Mouse (Mus musculus): ENCODE measurements around the gene Arpc5l. TPM values are rescaled to one million over a fixed set of nuclear protein-coding genes. Genes with fewer than 3 reads are reported as not detected.
"Not testable (repeated sequence)": the region's sequence is repeated elsewhere in the genome, so short reads cannot be mapped to it uniquely, and the experiment has no call there.

Gene Arpc5l
- polyA plus RNA-seq, 2 experiments: 61.7 to 116 TPM

GRCm38 (mm10) chr2:39008350-39008851, 3.3 kb downstream of the Arpc5l start:
- DNase-seq (ENCODE audit: low spot score): no peak

GRCm38 (mm10) chr2:39008954-39009365, 3.8 kb downstream of the Arpc5l start:
- DNase-seq (ENCODE audit: low spot score) (no peak), ATAC-seq (ENCODE audit: low FRiP score, low read depth) (no peak)
- Histone ChIP-seq H3K4me2 (replicated peaks; ENCODE audit: low read depth, low read length, severe bottlenecking) (peak overlapping the region; percentile 62), H3K27ac (replicated peaks; ENCODE audit: low read depth, low read length) (peak overlapping the region; percentile 82; the same call in 1 of the 2 replicates), H3K27me3 (ENCODE audit: control insufficient read depth, insufficient read depth, low read length) (no peaks in the 10 kb centered on the region), H3K36me3 (ENCODE audit: control insufficient read depth, insufficient read depth, low read length) (peaks cover 22% of the 10 kb centered on the region), H3K4me1 (ENCODE audit: control insufficient read depth, insufficient read depth, low read length) (peaks cover 23% of the 10 kb centered on the region), H3K4me3 (replicated peaks; ENCODE audit: low read length) (peak overlapping the region; percentile 86), H3K9ac (ENCODE audit: low read depth, low read length, severe bottlenecking) (peak overlapping the region; percentile 90), H3K9me3 (ENCODE audit: control insufficient read depth, low read length) (no peaks in the 10 kb centered on the region)
- TF ChIP-seq POLR2A (IDR thresholded peaks at IDR 0.05; ENCODE audit: borderline replicate concordance, extremely low read depth, insufficient read depth, insufficient read length): no peak
- 25% methylated on average over 3 of the region's 3 CpGs for WGBS

More at GRCm38 (mm10) chr2:39008350-39008851, 3.3 kb downstream of the Arpc5l start:
- Histone ChIP-seq H3K27me3 (ENCODE audit: control insufficient read depth, insufficient read depth, low read length) (no peaks in the 10 kb centered on the region), H3K4me2 (replicated peaks; ENCODE audit: low read depth, low read length, severe bottlenecking) (peak overlapping the region; percentile 62), H3K36me3 (ENCODE audit: control insufficient read depth, insufficient read depth, low read length) (peaks cover 22% of the 10 kb centered on the region), H3K9me3 (ENCODE audit: control insufficient read depth, low read length) (no peaks in the 10 kb centered on the region), H3K4me1 (ENCODE audit: control insufficient read depth, insufficient read depth, low read length) (peaks cover 29% of the 10 kb centered on the region), H3K4me3 (replicated peaks; ENCODE audit: low read length) (peak overlapping the region; percentile 86), H3K27ac (replicated peaks; ENCODE audit: low read depth, low read length) (peak overlapping the region; percentile 82), H3K9ac (ENCODE audit: low read depth, low read length, severe bottlenecking) (peak overlapping the region; percentile 90)
- 0% methylated on average over 16 of the region's 25 CpGs for WGBS
- no peak for TF ChIP-seq POLR2A (IDR thresholded peaks at IDR 0.05; ENCODE audit: borderline replicate concordance, extremely low read depth, insufficient read depth, insufficient read length)
- peak; percentile 24 for ATAC-seq (ENCODE audit: low FRiP score, low read depth)

- H3K9ac ChIP-seq (ENCODE audit: low read depth, low read length, severe bottlenecking); DNase-seq (ENCODE audit: low spot score); H3K27ac ChIP-seq (replicated peaks; ENCODE audit: low read depth, low read length); H3K4me2 ChIP-seq (replicated peaks; ENCODE audit: low read depth, low read length, severe bottlenecking); H3K27me3 ChIP-seq (ENCODE audit: control insufficient read depth, insufficient read depth, low read length); H3K9me3 ChIP-seq (ENCODE audit: control insufficient read depth, low read length); ATAC-seq (ENCODE audit: low FRiP score, low read depth); H3K4me3 ChIP-seq (replicated peaks; ENCODE audit: low read length): not testable (repeated sequence)
- 97% methylated on average over 5 of the region's 5 CpGs for WGBS
- peaks cover 32% of the 10 kb centered on the region for H3K36me3 ChIP-seq (ENCODE audit: control insufficient read depth, insufficient read depth, low read length)
- H3K4me1 ChIP-seq (ENCODE audit: control insufficient read depth, insufficient read depth, low read length): peaks cover 21% of the 10 kb centered on the region
Measured at GRCm38 (mm10) chr2:39010144-39010543, 5.0 kb downstream of the Arpc5l start.

GRCm38 (mm10) chr2:39011264-39011663, 6.1 kb downstream of the Arpc5l start:
- ATAC-seq (ENCODE audit: low FRiP score, low read depth) (no peak), DNase-seq (ENCODE audit: low spot score) (no peak)
- H3K4me2 ChIP-seq (replicated peaks; ENCODE audit: low read depth, low read length, severe bottlenecking): no peak overlapping the region
- H3K27ac ChIP-seq (replicated peaks; ENCODE audit: low read depth, low read length): no peak overlapping the region
- no peaks in the 10 kb centered on the region for H3K27me3 ChIP-seq (ENCODE audit: control insufficient read depth, insufficient read depth, low read length)
- H3K9ac ChIP-seq (ENCODE audit: low read depth, low read length, severe bottlenecking): no peak overlapping the region
- peaks cover 14% of the 10 kb centered on the region for H3K4me1 ChIP-seq (ENCODE audit: control insufficient read depth, insufficient read depth, low read length)
- no peak for TF ChIP-seq POLR2A (IDR thresholded peaks at IDR 0.05; ENCODE audit: borderline replicate concordance, extremely low read depth, insufficient read depth, insufficient read length)
- peaks cover 44% of the 10 kb centered on the region for H3K36me3 ChIP-seq (ENCODE audit: control insufficient read depth, insufficient read depth, low read length)
- no peaks in the 10 kb centered on the region for H3K9me3 ChIP-seq (ENCODE audit: control insufficient read depth, low read length)
- no peak overlapping the region for H3K4me3 ChIP-seq (replicated peaks; ENCODE audit: low read length)

DNA sequence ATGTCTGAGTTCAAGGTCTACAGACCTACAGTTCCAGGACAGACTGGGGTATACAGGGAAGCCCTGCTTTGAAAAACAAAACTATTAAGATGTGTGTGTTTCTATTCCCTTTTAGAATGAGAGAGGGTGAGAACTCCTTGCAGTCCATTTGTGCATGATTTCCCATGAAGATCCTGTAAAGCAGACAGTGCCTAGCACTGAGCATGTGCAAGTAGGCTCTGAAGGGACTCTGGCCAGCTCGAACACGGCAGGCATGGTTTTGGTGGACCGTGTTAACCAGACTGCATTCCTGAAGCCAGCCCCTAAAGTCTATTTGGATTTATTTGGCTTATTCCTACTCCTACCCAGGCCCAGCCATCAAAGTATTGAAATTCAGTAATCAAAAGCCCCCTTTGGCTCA, 6.8 kb downstream of the Arpc5l start:
- no peak for TF ChIP-seq POLR2A (IDR thresholded peaks at IDR 0.05; ENCODE audit: borderline replicate concordance, extremely low read depth, insufficient read depth, insufficient read length)
- H3K4me2 ChIP-seq (replicated peaks; ENCODE audit: low read depth, low read length, severe bottlenecking): no peak overlapping the region
- H3K27ac ChIP-seq (replicated peaks; ENCODE audit: low read depth, low read length): no peak overlapping the region
- H3K4me1 ChIP-seq (ENCODE audit: control insufficient read depth, insufficient read depth, low read length): peaks cover 14% of the 10 kb centered on the region
- no peaks in the 10 kb centered on the region for H3K9me3 ChIP-seq (ENCODE audit: control insufficient read depth, low read length)
- H3K36me3 ChIP-seq (ENCODE audit: control insufficient read depth, insufficient read depth, low read length): peaks cover 50% of the 10 kb centered on the region
- H3K4me3 ChIP-seq (replicated peaks; ENCODE audit: low read length): no peak overlapping the region
- WGBS: 83% methylated on average over 3 of the region's 3 CpGs
- H3K9ac ChIP-seq (ENCODE audit: low read depth, low read length, severe bottlenecking): no peak overlapping the region
- no peaks in the 10 kb centered on the region for H3K27me3 ChIP-seq (ENCODE audit: control insufficient read depth, insufficient read depth, low read length)
- no peak for DNase-seq (ENCODE audit: low spot score)
- ATAC-seq (ENCODE audit: low FRiP score, low read depth): no peak

Measured in limb, embryonic 14.5 days (tissue).